Mouse (Mus musculus): ENCODE measurements around the gene Unc13a. TPM values are rescaled to one million over a fixed set of nuclear protein-coding genes. Genes with fewer than 3 reads are reported as not detected.
A peak's percentile ranks its signal among the peaks of the same experiment; 100 is the strongest.

Gene Unc13a
- polyA plus RNA-seq, 1 experiment = 6.3 TPM

GRCm38 (mm10) chr8:71667256-71667655 lies 4.3 kb downstream of the Unc13a start:
- Histone ChIP-seq H3K9me3 (replicated peaks; ENCODE audit: control insufficient read depth, insufficient read depth, low read length, poor library complexity, severe bottlenecking) (no peaks in the 10 kb centered on the region), H3K36me3 (ENCODE audit: control insufficient read depth, insufficient read depth, low read length, poor library complexity, severe bottlenecking) (no peaks in the 10 kb centered on the region), H3K27me3 (ENCODE audit: control insufficient read depth, insufficient read depth, low read length, poor library complexity, severe bottlenecking) (no peaks in the 10 kb centered on the region), H3K4me3 (ENCODE audit: low read depth, low read length) (no peak overlapping the region), H3K4me1 (ENCODE audit: control insufficient read depth, insufficient read depth, low read length) (peaks cover 12% of the 10 kb centered on the region), H3K27ac (ENCODE audit: insufficient read depth, low read length) (no peak overlapping the region), H3K9ac (ENCODE audit: low read depth, poor library complexity, severe bottlenecking) (no peak overlapping the region)
- no peak for TF ChIP-seq POLR2A (IDR thresholded peaks at IDR 0.05; ENCODE audit: insufficient read depth, low read length)
- TF ChIP-seq CTCF (IDR thresholded peaks at IDR 0.05; ENCODE audit: low read depth, low read length) = no peak
- TF ChIP-seq EP300 (IDR thresholded peaks at IDR 0.05; ENCODE audit: insufficient read depth, low read depth, low read length) = no peak

- no peaks in the 10 kb centered on the region for H3K36me3 ChIP-seq (ENCODE audit: control insufficient read depth, insufficient read depth, low read length, poor library complexity, severe bottlenecking)
- TF ChIP-seq CTCF (IDR thresholded peaks at IDR 0.05; ENCODE audit: low read depth, low read length) = no peak
- no peak for TF ChIP-seq EP300 (IDR thresholded peaks at IDR 0.05; ENCODE audit: insufficient read depth, low read depth, low read length)
- no peak for TF ChIP-seq POLR2A (IDR thresholded peaks at IDR 0.05; ENCODE audit: insufficient read depth, low read length)
- H3K27me3 ChIP-seq (ENCODE audit: control insufficient read depth, insufficient read depth, low read length, poor library complexity, severe bottlenecking) = no peaks in the 10 kb centered on the region
- H3K9me3 ChIP-seq (replicated peaks; ENCODE audit: control insufficient read depth, insufficient read depth, low read length, poor library complexity, severe bottlenecking) = no peaks in the 10 kb centered on the region
- no peak overlapping the region for H3K9ac ChIP-seq (ENCODE audit: low read depth, poor library complexity, severe bottlenecking)
- no peak overlapping the region for H3K27ac ChIP-seq (ENCODE audit: insufficient read depth, low read length)
- no peak overlapping the region for H3K4me3 ChIP-seq (ENCODE audit: low read depth, low read length)
- peaks cover 12% of the 10 kb centered on the region for H3K4me1 ChIP-seq (ENCODE audit: control insufficient read depth, insufficient read depth, low read length)
Observed at GRCm38 (mm10) chr8:71666855-71667254, 4.7 kb downstream of the Unc13a start.

- no peak overlapping the region for H3K27ac ChIP-seq (ENCODE audit: insufficient read depth, low read length)
- H3K27me3 ChIP-seq (ENCODE audit: control insufficient read depth, insufficient read depth, low read length, poor library complexity, severe bottlenecking) = no peaks in the 10 kb centered on the region
- peaks cover 12% of the 10 kb centered on the region for H3K4me1 ChIP-seq (ENCODE audit: control insufficient read depth, insufficient read depth, low read length)
- TF ChIP-seq EP300 (IDR thresholded peaks at IDR 0.05; ENCODE audit: insufficient read depth, low read depth, low read length) (0 out of 2 replicates have a peak, but pooled peaks have one; percentile 34), CTCF (IDR thresholded peaks at IDR 0.05; ENCODE audit: low read depth, low read length) (no peak), POLR2A (IDR thresholded peaks at IDR 0.05; ENCODE audit: insufficient read depth, low read length) (no peak)
- peak overlapping the region; percentile 69 for H3K9ac ChIP-seq (ENCODE audit: low read depth, poor library complexity, severe bottlenecking)
- no peaks in the 10 kb centered on the region for H3K9me3 ChIP-seq (replicated peaks; ENCODE audit: control insufficient read depth, insufficient read depth, low read length, poor library complexity, severe bottlenecking)
- H3K4me3 ChIP-seq (ENCODE audit: low read depth, low read length) = peak overlapping the region; percentile 17
- H3K36me3 ChIP-seq (ENCODE audit: control insufficient read depth, insufficient read depth, low read length, poor library complexity, severe bottlenecking) = no peaks in the 10 kb centered on the region
Observed at GRCm38 (mm10) chr8:71665331-71666130, 6.0 kb downstream of the Unc13a start.

- peaks cover 3% of the 10 kb centered on the region for H3K4me1 ChIP-seq (ENCODE audit: control insufficient read depth, insufficient read depth, low read length)
- no peak for TF ChIP-seq POLR2A (IDR thresholded peaks at IDR 0.05; ENCODE audit: insufficient read depth, low read length)
- peak; percentile 98 for TF ChIP-seq CTCF (IDR thresholded peaks at IDR 0.05; ENCODE audit: low read depth, low read length)
- TF ChIP-seq EP300 (IDR thresholded peaks at IDR 0.05; ENCODE audit: insufficient read depth, low read depth, low read length) = no peak
- H3K9ac ChIP-seq (ENCODE audit: low read depth, poor library complexity, severe bottlenecking) = 0 out of 2 replicates have a peak overlapping the region, but pooled peaks have one; percentile 4
- H3K27ac ChIP-seq (ENCODE audit: insufficient read depth, low read length) = no peak overlapping the region
- no peaks in the 10 kb centered on the region for H3K27me3 ChIP-seq (ENCODE audit: control insufficient read depth, insufficient read depth, low read length, poor library complexity, severe bottlenecking)
- peak overlapping the region; percentile 31 for H3K4me3 ChIP-seq (ENCODE audit: low read depth, low read length)
- H3K9me3 ChIP-seq (replicated peaks; ENCODE audit: control insufficient read depth, insufficient read depth, low read length, poor library complexity, severe bottlenecking) = no peaks in the 10 kb centered on the region
- H3K36me3 ChIP-seq (ENCODE audit: control insufficient read depth, insufficient read depth, low read length, poor library complexity, severe bottlenecking) = no peaks in the 10 kb centered on the region
Observed at GRCm38 (mm10) chr8:71660325-71661120, 11.0 kb downstream of the Unc13a start.

- H3K4me3 ChIP-seq (ENCODE audit: low read depth, low read length) = no peak overlapping the region
- no peaks in the 10 kb centered on the region for H3K4me1 ChIP-seq (ENCODE audit: control insufficient read depth, insufficient read depth, low read length)
- no peak for TF ChIP-seq CTCF (IDR thresholded peaks at IDR 0.05; ENCODE audit: low read depth, low read length)
- no peak overlapping the region for H3K27ac ChIP-seq (ENCODE audit: insufficient read depth, low read length)
- no peaks in the 10 kb centered on the region for H3K9me3 ChIP-seq (replicated peaks; ENCODE audit: control insufficient read depth, insufficient read depth, low read length, poor library complexity, severe bottlenecking)
- H3K27me3 ChIP-seq (ENCODE audit: control insufficient read depth, insufficient read depth, low read length, poor library complexity, severe bottlenecking) = no peaks in the 10 kb centered on the region
- H3K9ac ChIP-seq (ENCODE audit: low read depth, poor library complexity, severe bottlenecking) = no peak overlapping the region
- H3K36me3 ChIP-seq (ENCODE audit: control insufficient read depth, insufficient read depth, low read length, poor library complexity, severe bottlenecking) = no peaks in the 10 kb centered on the region
Observed at GRCm38 (mm10) chr8:71659751-71660150, 11.8 kb downstream of the Unc13a start.
